15 mouse cellular contexts compared by ENCODE assay signal in genomic region chr14:121901511-121901910, GRCm38 (mm10). TPM values are rescaled to one million over a fixed set of nuclear protein-coding genes. Genes with fewer than 3 reads are reported as not detected.
"Had no signal": no experiment of that assay in that cellular context is flagged by ENCODE, and none has a peak within 500 bp of the region (broad histone marks: within the 10 kb centered on the region; RNA-seq: fewer than 3 reads in every experiment).

No protein-coding gene starts in this region.

- H3K4me3 ChIP-seq: midbrain, embryonic 10.5 days; midbrain, embryonic 12.5 days; myocyte; neural tube, embryonic 13.5 days; neural tube, embryonic 15.5 days had no signal

- DNase-seq: lung, adult 18-20 months; lung, embryonic 14.5 days; lung, postnatal 10 days; lung, postnatal 4 days; midbrain, embryonic 14.5 days; right cerebral cortex, postnatal 14 days; thymus, adult 18-20 months; thymus, postnatal 14 days; thymus, postnatal 36 days had no signal

- H3K9ac ChIP-seq: lung, embryonic 14.5 days; midbrain, embryonic 12.5 days; neural tube, embryonic 13.5 days; neural tube, embryonic 15.5 days had no signal

- H3K27ac ChIP-seq: midbrain, embryonic 10.5 days; midbrain, embryonic 12.5 days; neural tube, embryonic 13.5 days; neural tube, embryonic 15.5 days had no signal

- H3K4me1 ChIP-seq: midbrain, embryonic 10.5 days; midbrain, embryonic 12.5 days; neural tube, embryonic 13.5 days; neural tube, embryonic 15.5 days had no signal

- H3K4me2 ChIP-seq: lung, embryonic 14.5 days; midbrain, embryonic 12.5 days; neural tube, embryonic 13.5 days; neural tube, embryonic 15.5 days had no signal

- ATAC-seq: midbrain, embryonic 16.5 days had no signal

- H3K9me3 ChIP-seq: midbrain, embryonic 10.5 days; midbrain, embryonic 12.5 days; neural tube, embryonic 13.5 days; neural tube, embryonic 15.5 days had no signal

- H3K27me3 ChIP-seq: midbrain, embryonic 12.5 days; neural tube, embryonic 13.5 days; neural tube, embryonic 15.5 days had no signal

RNA-seq across cellular contexts. Expression of gene Gpr18, which starts 14.1 kb away (rescaled TPM):
- polyA plus RNA-seq: midbrain, embryonic 14.5 days; myocyte; neural tube, embryonic 15.5 days had no signal
